Mouse (Mus musculus) thymus, adult 2 months (tissue): ENCODE measurements around the gene Slc35a1. TPM values are rescaled to one million over a fixed set of nuclear protein-coding genes. Genes with fewer than 3 reads are reported as not detected.

ENCODE experiments used
- DNase-seq: peaks from one replicate; pipeline ENCODE4 v3.0.0; 2021
- H3K27ac ChIP-seq: fragments of 200-500 bp; 2 replicates; pipeline ENCODE4 v1.5.1; 2012; ENCODE audit warnings: low read length, control low read depth; ENCODE audit not compliant: control insufficient read depth, insufficient read depth
- H3K27me3 ChIP-seq: fragments of 200-500 bp; 2 replicates; pipeline ENCODE4 v1.6.1; 2012; ENCODE audit warnings: mild to moderate bottlenecking, low read length, moderate library complexity, mixed read lengths; ENCODE audit not compliant: control insufficient read depth, insufficient read depth
- H3K36me3 ChIP-seq: fragments of 200-500 bp; 2 replicates; pipeline ENCODE4 v1.6.1; 2012; ENCODE audit warnings: mild to moderate bottlenecking, low read length, moderate library complexity; ENCODE audit not compliant: control insufficient read depth, insufficient read depth
- H3K4me1 ChIP-seq: fragments of 200-500 bp; replicated peaks from 2 replicates; pipeline ENCODE4 v1.6.1; 2012; ENCODE audit warnings: low read length; ENCODE audit not compliant: control insufficient read depth, insufficient read depth
- H3K4me3 ChIP-seq: fragments of 200-500 bp; 2 replicates; pipeline ENCODE4 v1.5.1; 2012; ENCODE audit warnings: mild to moderate bottlenecking, low read length, control low read depth, moderate library complexity; ENCODE audit not compliant: control insufficient read depth, insufficient read depth
- CTCF ChIP-seq: fragments of 200-500 bp; IDR thresholded peaks from 2 replicates; pipeline ENCODE4 v1.5.1; 2012; ENCODE audit warnings: mild to moderate bottlenecking, control low read depth, low read length, moderate library complexity, borderline replicate concordance; ENCODE audit not compliant: control insufficient read depth, poor library complexity, insufficient read depth; ENCODE audit errors: extremely low read depth
- POLR2A ChIP-seq: fragments of 200-500 bp; IDR thresholded peaks from 2 replicates; pipeline ENCODE4 v1.6.1; 2012; ENCODE audit warnings: mild to moderate bottlenecking, low read length, control low read depth, moderate library complexity; ENCODE audit not compliant: control insufficient read depth, poor library complexity, insufficient read depth; ENCODE audit errors: extremely low read depth
- WGBS: fragments of 180-500 bp; shearing (Covaris S2); methylation state at CpG from one replicate; pipeline ENCODE4 v1.1.7; 2018; 5-methylcytosine and 5-hydroxymethylcytosine counted together
- polyA plus RNA-seq: library from polyadenylated mRNA; depleted of rRNA; stranded (reverse); fragments of >200 nt; gene quantifications from 2 replicates; pipeline ENCODE4 v1.2.3, GENCODE M21; 2012

Slc35a1 gene
- polyA plus RNA-seq, 1 experiment = 9.0 TPM

DNA sequence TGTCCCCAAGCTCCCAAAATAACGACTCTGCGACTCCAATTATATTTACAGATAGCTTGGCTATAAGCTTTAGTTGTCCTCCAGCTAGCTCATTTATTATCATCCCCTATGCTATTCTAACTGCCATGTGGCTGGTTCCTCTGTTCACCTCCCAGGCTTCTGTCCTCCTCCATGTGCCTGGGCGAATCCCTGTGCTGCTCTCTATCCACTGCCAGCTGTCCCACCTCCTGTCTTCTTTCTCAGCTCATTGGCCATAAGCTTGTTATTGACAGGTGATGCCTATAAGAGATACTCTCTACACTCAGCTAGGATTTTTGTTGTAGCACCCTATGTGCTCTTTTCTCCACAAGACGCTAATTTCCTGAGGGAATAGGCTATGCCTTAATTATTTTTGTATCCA, 49.4 kb downstream of the Slc35a1 start:
- 97% methylated on average over 4 of the region's 4 CpGs for WGBS
- H3K27ac ChIP-seq = no peak overlapping the region
- no peak for DNase-seq
- no peaks in the 10 kb centered on the region for H3K4me1 ChIP-seq
- TF ChIP-seq POLR2A (no peak), CTCF (no peak)
- no peak overlapping the region for H3K4me3 ChIP-seq
- 0 out of 2 replicates have a peak, but pooled peaks cover 8% of the 10 kb centered on the region for H3K36me3 ChIP-seq
- no peaks in the 10 kb centered on the region for H3K27me3 ChIP-seq

GRCm38 (mm10) chr4:34637386-34637785, 49.9 kb downstream of the Slc35a1 start:
- no peak overlapping the region for H3K27ac ChIP-seq
- 85% methylated on average over 7 of the region's 7 CpGs for WGBS
- no peaks in the 10 kb centered on the region for H3K27me3 ChIP-seq
- no peak for TF ChIP-seq CTCF
- no peak for TF ChIP-seq POLR2A
- 0 out of 2 replicates have a peak, but pooled peaks cover 8% of the 10 kb centered on the region for H3K36me3 ChIP-seq
- no peak for DNase-seq
- no peaks in the 10 kb centered on the region for H3K4me1 ChIP-seq
- H3K4me3 ChIP-seq = no peak overlapping the region

GRCm38 (mm10) chr4:34636036-34636435, 51.2 kb downstream of the Slc35a1 start:
- Histone ChIP-seq H3K27me3 (no peaks in the 10 kb centered on the region), H3K27ac (no peak overlapping the region), H3K4me1 (no peaks in the 10 kb centered on the region), H3K36me3 (0 out of 2 replicates have a peak, but pooled peaks cover 8% of the 10 kb centered on the region), H3K4me3 (no peak overlapping the region)
- 94% methylated on average over 5 of the region's 5 CpGs for WGBS
- TF ChIP-seq POLR2A (no peak), CTCF (no peak)
- DNase-seq = no peak

DNA sequence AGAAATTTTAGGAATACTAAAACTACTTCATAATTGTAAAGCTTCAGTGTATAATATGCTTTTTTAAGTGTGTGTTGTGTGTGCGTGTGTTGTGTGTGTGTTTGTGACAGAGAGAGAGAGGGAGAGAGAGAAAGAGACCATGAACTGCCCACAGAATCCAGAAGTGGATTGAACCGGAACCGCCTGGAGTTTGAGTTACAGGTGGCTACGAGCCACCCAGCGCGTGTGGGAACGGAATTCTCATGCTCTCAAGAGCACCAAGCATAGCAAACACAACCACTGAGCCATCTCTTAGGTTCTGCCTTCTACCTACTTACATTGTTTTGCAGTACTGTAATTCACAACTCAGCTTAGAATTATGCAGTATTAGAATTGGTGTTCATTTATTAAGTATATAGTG, 53.1 kb downstream of the Slc35a1 start:
- no peak for DNase-seq
- 96% methylated on average over 7 of the region's 7 CpGs for WGBS
- no peak overlapping the region for H3K4me3 ChIP-seq
- H3K27ac ChIP-seq = no peak overlapping the region
- H3K27me3 ChIP-seq = no peaks in the 10 kb centered on the region
- no peak for TF ChIP-seq CTCF
- TF ChIP-seq POLR2A = no peak
- 0 out of 2 replicates have a peak, but pooled peaks cover 4% of the 10 kb centered on the region for H3K36me3 ChIP-seq
- H3K4me1 ChIP-seq = no peaks in the 10 kb centered on the region

GRCm38 (mm10) chr4:34629956-34630355, 57.3 kb downstream of the Slc35a1 start:
- no peak for DNase-seq
- H3K4me3 ChIP-seq = no peak overlapping the region
- H3K27me3 ChIP-seq = no peaks in the 10 kb centered on the region
- H3K36me3 ChIP-seq = 0 out of 2 replicates have a peak, but pooled peaks cover 4% of the 10 kb centered on the region
- no peak overlapping the region for H3K27ac ChIP-seq
- 95% methylated on average over 1 of the region's 1 CpGs for WGBS
- no peak for TF ChIP-seq CTCF
- no peak for TF ChIP-seq POLR2A
- H3K4me1 ChIP-seq = no peaks in the 10 kb centered on the region

DNA sequence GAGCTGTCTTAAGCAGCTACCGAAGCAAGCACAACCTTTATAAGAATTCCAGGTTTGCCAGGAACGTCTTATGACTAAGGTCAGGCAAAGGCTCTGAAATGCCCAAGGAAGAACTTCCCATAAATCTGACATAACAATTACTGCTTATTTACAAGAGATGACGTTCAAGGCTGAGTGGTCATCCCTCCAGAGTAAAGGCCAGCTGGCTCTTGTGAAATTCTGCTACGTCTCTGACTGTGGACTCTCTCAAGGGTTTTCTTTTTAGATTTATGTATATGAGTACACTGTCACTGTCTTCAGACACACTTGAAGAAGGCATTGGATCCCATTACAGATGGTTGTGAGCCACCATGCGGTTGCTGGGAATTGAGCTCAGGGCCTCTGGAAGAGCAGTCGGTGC, 60.8 kb downstream of the Slc35a1 start:
- no peak overlapping the region for H3K4me3 ChIP-seq

GRCm38 (mm10) chr4:34625556-34625955, 61.7 kb downstream of the Slc35a1 start:
- DNase-seq = no peak
- no peaks in the 10 kb centered on the region; the same call in 1 of the 2 replicates for H3K36me3 ChIP-seq
- no peak for TF ChIP-seq CTCF
- TF ChIP-seq POLR2A = no peak
- H3K4me1 ChIP-seq = no peaks in the 10 kb centered on the region
- no peaks in the 10 kb centered on the region for H3K27me3 ChIP-seq
- H3K4me3 ChIP-seq = no peak overlapping the region
- 93% methylated on average over 4 of the region's 4 CpGs for WGBS
- no peak overlapping the region for H3K27ac ChIP-seq

More for the DNA sequence above, 60.8 kb downstream of the Slc35a1 start:
- no peaks in the 10 kb centered on the region for H3K27me3 ChIP-seq
- H3K27ac ChIP-seq = no peak overlapping the region
- H3K36me3 ChIP-seq = no peaks in the 10 kb centered on the region; the same call in 1 of the 2 replicates
- WGBS = 96% methylated on average over 6 of the region's 6 CpGs
- no peaks in the 10 kb centered on the region for H3K4me1 ChIP-seq
- DNase-seq = no peak
- TF ChIP-seq CTCF (no peak), POLR2A (no peak)
